Mouse (Mus musculus): Measurements from ENCODE around the gene Syde1. TPM values are rescaled to one million over a fixed set of nuclear protein-coding genes. Genes with fewer than 3 reads are reported as not detected.

Gene Syde1
- polyA plus RNA-seq, 1 experiment: 1.4 TPM

DNA sequence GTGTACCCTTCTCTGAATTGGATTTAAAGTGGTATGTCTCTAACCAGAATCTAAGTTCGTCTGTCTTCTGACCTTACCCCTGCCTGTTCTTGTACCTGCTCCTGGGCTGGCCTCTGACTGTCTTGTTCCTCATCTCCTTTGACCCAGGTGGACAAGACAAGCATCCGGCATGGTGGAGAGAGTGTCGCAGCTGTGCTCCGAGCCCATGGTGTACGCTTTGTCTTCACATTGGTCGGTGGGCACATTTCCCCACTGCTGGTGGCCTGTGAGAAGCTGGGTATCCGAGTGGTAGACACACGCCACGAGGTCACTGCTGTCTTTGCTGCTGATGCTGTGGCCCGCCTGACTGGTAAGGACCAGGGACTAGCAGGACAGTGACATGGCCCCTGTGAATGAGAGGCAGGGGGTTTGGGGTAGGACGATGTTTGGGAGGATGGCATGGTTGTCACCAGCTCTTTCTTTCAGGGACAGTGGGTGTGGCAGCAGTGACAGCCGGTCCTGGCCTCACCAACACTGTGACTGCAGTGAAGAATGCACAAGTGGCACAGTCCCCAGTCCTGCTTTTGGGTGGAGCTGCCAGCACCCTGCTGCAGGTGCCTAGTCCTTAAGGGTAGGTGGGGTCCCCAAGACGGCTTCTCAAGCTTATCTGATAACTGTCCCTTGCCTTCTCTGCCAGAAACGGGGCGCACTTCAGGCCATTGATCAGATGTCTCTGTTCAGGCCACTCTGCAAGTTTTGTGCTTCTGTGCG, 15.2 kb downstream of the Syde1 start:
- H3K36me3 ChIP-seq (ENCODE audit: control insufficient read depth, insufficient read depth, low read length): no peaks in the 10 kb centered on the region
- H3K27me3 ChIP-seq (ENCODE audit: control insufficient read depth, insufficient read depth, low read length): no peaks in the 10 kb centered on the region
- no peak overlapping the region for H3K4me3 ChIP-seq (ENCODE audit: control insufficient read depth, low read depth, low read length)
- no peak overlapping the region for H3K27ac ChIP-seq (ENCODE audit: control insufficient read depth, insufficient read depth, low read depth, low read length)
- TF ChIP-seq CTCF (IDR thresholded peaks at IDR 0.05; ENCODE audit: control insufficient read depth, insufficient read depth, insufficient replicate concordance, low read depth, low read length): no peak
- TF ChIP-seq POLR2A (IDR thresholded peaks at IDR 0.05; ENCODE audit: control insufficient read depth, low read depth, low read length): no peak
- H3K4me1 ChIP-seq (ENCODE audit: control insufficient read depth, insufficient read depth, low read length): peaks cover 15% of the 10 kb centered on the region

DNA sequence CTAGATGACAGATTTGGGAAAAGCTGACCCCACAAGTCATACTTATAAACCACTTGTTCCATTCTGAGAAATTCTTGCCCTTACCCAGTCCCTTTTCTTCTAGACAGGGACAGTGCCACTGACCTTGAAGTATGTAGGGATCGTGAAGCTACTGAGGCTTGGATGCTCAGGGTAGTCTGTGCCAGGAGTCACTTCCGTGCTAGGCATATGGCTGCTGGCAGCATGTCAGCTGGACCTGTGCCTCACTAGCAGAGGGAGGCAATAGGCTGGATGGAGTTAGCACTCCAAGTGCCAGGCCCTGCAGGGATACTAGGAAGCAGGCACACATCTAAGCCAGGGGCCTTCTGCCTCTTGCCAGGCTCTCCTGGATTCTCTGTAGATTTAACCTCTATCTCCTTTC, 16.1 kb downstream of the Syde1 start:
- no peak for TF ChIP-seq CTCF (IDR thresholded peaks at IDR 0.05; ENCODE audit: control insufficient read depth, insufficient read depth, insufficient replicate concordance, low read depth, low read length)
- TF ChIP-seq POLR2A (IDR thresholded peaks at IDR 0.05; ENCODE audit: control insufficient read depth, low read depth, low read length): no peak

DNA sequence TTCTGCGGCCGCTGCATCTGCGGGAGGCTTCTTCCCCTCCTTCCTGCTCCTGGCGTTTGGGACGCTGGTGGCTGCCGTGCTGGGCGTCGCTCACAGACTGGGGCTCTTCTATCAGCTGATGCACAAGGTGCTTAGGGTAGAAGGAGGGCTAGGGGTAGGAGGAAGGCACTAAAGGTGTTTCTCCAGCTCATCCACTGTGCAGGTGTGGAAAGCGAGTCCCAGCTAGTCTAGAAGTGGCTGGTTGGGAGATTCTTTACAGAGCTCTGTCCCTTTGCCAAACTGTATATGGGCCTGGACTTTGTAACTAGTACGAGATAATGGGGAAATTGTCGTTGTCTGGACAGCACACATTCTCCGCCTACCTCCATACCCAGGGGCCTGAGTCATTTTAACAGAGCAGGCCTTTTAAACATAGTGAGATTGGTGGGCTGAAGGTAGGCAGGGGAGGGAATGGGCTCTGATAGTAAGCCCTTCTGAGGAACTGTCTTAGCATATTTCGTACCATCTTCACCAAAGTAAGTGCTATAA, 16.6 kb downstream of the Syde1 start:
- Histone ChIP-seq H3K36me3 (ENCODE audit: control insufficient read depth, insufficient read depth, low read length) (no peaks in the 10 kb centered on the region), H3K27me3 (ENCODE audit: control insufficient read depth, insufficient read depth, low read length) (no peaks in the 10 kb centered on the region), H3K27ac (ENCODE audit: control insufficient read depth, insufficient read depth, low read depth, low read length) (peak overlapping the region; percentile 96), H3K4me3 (ENCODE audit: control insufficient read depth, low read depth, low read length) (peak overlapping the region; percentile 94), H3K4me1 (ENCODE audit: control insufficient read depth, insufficient read depth, low read length) (peaks cover 15% of the 10 kb centered on the region)
- no peak for TF ChIP-seq CTCF (IDR thresholded peaks at IDR 0.05; ENCODE audit: control insufficient read depth, insufficient read depth, insufficient replicate concordance, low read depth, low read length)
- no peak for TF ChIP-seq POLR2A (IDR thresholded peaks at IDR 0.05; ENCODE audit: control insufficient read depth, low read depth, low read length)

More for the DNA sequence above, 16.1 kb downstream of the Syde1 start:
- Histone ChIP-seq H3K27me3 (ENCODE audit: control insufficient read depth, insufficient read depth, low read length) (no peaks in the 10 kb centered on the region), H3K4me3 (ENCODE audit: control insufficient read depth, low read depth, low read length) (no peak overlapping the region), H3K27ac (ENCODE audit: control insufficient read depth, insufficient read depth, low read depth, low read length) (no peak overlapping the region), H3K4me1 (ENCODE audit: control insufficient read depth, insufficient read depth, low read length) (peaks cover 15% of the 10 kb centered on the region), H3K36me3 (ENCODE audit: control insufficient read depth, insufficient read depth, low read length) (no peaks in the 10 kb centered on the region)

- Histone ChIP-seq H3K4me1 (ENCODE audit: control insufficient read depth, insufficient read depth, low read length) (peaks cover 15% of the 10 kb centered on the region), H3K27ac (ENCODE audit: control insufficient read depth, insufficient read depth, low read depth, low read length) (peak within 1 kb of the TSS; percentile 96), H3K27me3 (ENCODE audit: control insufficient read depth, insufficient read depth, low read length) (no peaks in the 10 kb centered on the region), H3K4me3 (ENCODE audit: control insufficient read depth, low read depth, low read length) (peak within 1 kb of the TSS; percentile 94), H3K36me3 (ENCODE audit: control insufficient read depth, insufficient read depth, low read length) (no peaks in the 10 kb centered on the region)
- no peak for TF ChIP-seq POLR2A (IDR thresholded peaks at IDR 0.05; ENCODE audit: control insufficient read depth, low read depth, low read length)
- TF ChIP-seq CTCF (IDR thresholded peaks at IDR 0.05; ENCODE audit: control insufficient read depth, insufficient read depth, insufficient replicate concordance, low read depth, low read length): no peak
Measured at GRCm38 (mm10) chr10:78574250-78575104, 17.3 kb downstream of the Syde1 start, which contains the start of gene Ilvbl. Gene Ilvbl, plus strand, starts transcription at chr10:78574346.

DNA sequence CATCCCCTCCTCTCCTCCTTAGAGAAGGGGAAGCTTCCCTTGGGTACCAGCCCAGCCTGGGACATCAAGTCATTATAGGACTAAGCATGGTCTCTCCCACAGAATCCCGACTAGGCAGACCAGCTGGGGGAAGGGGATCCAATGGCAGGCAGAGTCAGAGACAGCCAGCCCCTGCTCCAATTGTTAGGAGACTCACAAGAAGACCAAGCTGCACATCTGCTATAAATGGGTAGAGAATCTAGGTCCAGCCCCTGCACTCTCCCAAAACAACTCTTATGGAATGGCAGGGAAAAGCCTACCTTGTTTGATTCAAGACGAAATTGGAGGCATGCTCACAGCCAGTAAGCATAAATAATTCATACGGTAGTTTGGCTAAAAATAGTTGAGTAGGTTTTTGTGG, 18.5 kb downstream of the Syde1 start:
- Histone ChIP-seq H3K27me3 (ENCODE audit: control insufficient read depth, insufficient read depth, low read length) (no peaks in the 10 kb centered on the region), H3K27ac (ENCODE audit: control insufficient read depth, insufficient read depth, low read depth, low read length) (no peak overlapping the region), H3K4me1 (ENCODE audit: control insufficient read depth, insufficient read depth, low read length) (peaks cover 15% of the 10 kb centered on the region), H3K4me3 (ENCODE audit: control insufficient read depth, low read depth, low read length) (no peak overlapping the region), H3K36me3 (ENCODE audit: control insufficient read depth, insufficient read depth, low read length) (no peaks in the 10 kb centered on the region)
- TF ChIP-seq POLR2A (IDR thresholded peaks at IDR 0.05; ENCODE audit: control insufficient read depth, low read depth, low read length) (no peak), CTCF (IDR thresholded peaks at IDR 0.05; ENCODE audit: control insufficient read depth, insufficient read depth, insufficient replicate concordance, low read depth, low read length) (no peak)

GRCm38 (mm10) chr10:78570897-78571296, 20.9 kb downstream of the Syde1 start:
- TF ChIP-seq POLR2A (IDR thresholded peaks at IDR 0.05; ENCODE audit: control insufficient read depth, low read depth, low read length) (no peak), CTCF (IDR thresholded peaks at IDR 0.05; ENCODE audit: control insufficient read depth, insufficient read depth, insufficient replicate concordance, low read depth, low read length) (no peak)
- peaks cover 15% of the 10 kb centered on the region for H3K4me1 ChIP-seq (ENCODE audit: control insufficient read depth, insufficient read depth, low read length)
- no peak overlapping the region for H3K27ac ChIP-seq (ENCODE audit: control insufficient read depth, insufficient read depth, low read depth, low read length)
- H3K4me3 ChIP-seq (ENCODE audit: control insufficient read depth, low read depth, low read length): no peak overlapping the region
- H3K36me3 ChIP-seq (ENCODE audit: control insufficient read depth, insufficient read depth, low read length): no peaks in the 10 kb centered on the region
- H3K27me3 ChIP-seq (ENCODE audit: control insufficient read depth, insufficient read depth, low read length): no peaks in the 10 kb centered on the region

DNA sequence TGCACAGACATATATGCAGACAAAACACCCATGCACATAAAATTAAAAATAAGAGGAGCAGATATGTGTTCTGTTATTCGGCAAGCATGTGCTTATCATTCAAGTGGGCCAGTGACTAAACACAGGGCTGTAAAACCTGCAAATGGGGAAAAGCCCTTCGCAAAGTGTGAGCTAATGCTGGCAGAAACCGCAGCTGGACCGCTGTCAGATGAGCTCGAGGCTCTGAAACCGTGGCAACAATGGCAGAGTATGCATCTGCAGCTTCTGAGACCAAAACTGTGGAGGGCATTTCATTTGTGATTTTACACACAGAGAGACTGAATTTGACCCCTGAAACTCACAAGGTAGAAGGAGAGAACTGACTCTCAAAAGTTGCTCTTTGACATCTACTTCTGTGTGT, 21.3 kb downstream of the Syde1 start:
- Histone ChIP-seq H3K27ac (ENCODE audit: control insufficient read depth, insufficient read depth, low read depth, low read length) (no peak overlapping the region), H3K36me3 (ENCODE audit: control insufficient read depth, insufficient read depth, low read length) (no peaks in the 10 kb centered on the region), H3K4me3 (ENCODE audit: control insufficient read depth, low read depth, low read length) (no peak overlapping the region), H3K4me1 (ENCODE audit: control insufficient read depth, insufficient read depth, low read length) (peaks cover 13% of the 10 kb centered on the region), H3K27me3 (ENCODE audit: control insufficient read depth, insufficient read depth, low read length) (no peaks in the 10 kb centered on the region)
- TF ChIP-seq CTCF (IDR thresholded peaks at IDR 0.05; ENCODE audit: control insufficient read depth, insufficient read depth, insufficient replicate concordance, low read depth, low read length) (no peak), POLR2A (IDR thresholded peaks at IDR 0.05; ENCODE audit: control insufficient read depth, low read depth, low read length) (no peak)

All from testis, adult 2 months (tissue).